In genomic region chr11:97041022-97041899, GRCm38 (mm10) we compare ENCODE assay signal across 8 mouse cellular contexts. TPM values are rescaled to one million over a fixed set of nuclear protein-coding genes. Genes with fewer than 3 reads are reported as not detected.
DNase-seq lines count a peak whose midpoint lies in the region; ATAC-seq and TF ChIP-seq lines count a peak whose summit lies in the region.

Lrrc46 (minus strand) TSS chr11:97041407.
Mrpl10 (plus strand) TSS chr11:97041560.

- peak; percentile 96 for DNase-seq in G1E (ENCODE audit: low spot score)
- DNase-seq in cerebellum, adult 11-12 months, result peak; percentile 87
- DNase-seq in heart, postnatal 25 days (ENCODE audit: low spot score), result peak; percentile 69
- DNase-seq in layer of hippocampus, adult 11-12 months (ENCODE audit: low spot score), result peak; percentile 84
- peak; percentile 83 to 88 for DNase-seq in lung, adult 18-20 months

- H3K4me1 ChIP-seq in G1E (ENCODE audit: insufficient read depth, low read depth, low read length), result peaks cover 33% of the 10 kb centered on the region
- peaks cover 21% of the 10 kb centered on the region for H3K4me1 ChIP-seq in forebrain, embryonic 15.5 days
- H3K4me1 ChIP-seq in neural tube, embryonic 14.5 days (ENCODE audit: control insufficient read depth, insufficient read depth, low read length), result peaks cover 8% of the 10 kb centered on the region; the same call in 1 of the 2 replicates
- peaks cover 2% of the 10 kb centered on the region; the same call in 1 of the 2 replicates for H3K4me1 ChIP-seq in testis, adult 2 months (ENCODE audit: control insufficient read depth, insufficient read depth, low read length)

- H3K4me3 ChIP-seq in G1E (ENCODE audit: low read depth, low read length), result peak within 1 kb of the TSS; percentile 84
- peak within 1 kb of the TSS; percentile 84 for H3K4me3 ChIP-seq in forebrain, embryonic 15.5 days
- peak within 1 kb of the TSS; percentile 62 for H3K4me3 ChIP-seq in neural tube, embryonic 14.5 days (ENCODE audit: low read depth, low read length)
- peak within 1 kb of the TSS; percentile 99 for H3K4me3 ChIP-seq in testis, adult 2 months (ENCODE audit: control insufficient read depth, low read depth, low read length)

- H3K4me2 ChIP-seq in forebrain, embryonic 15.5 days (replicated peaks), result peak within 1 kb of the TSS; percentile 81
- peak within 1 kb of the TSS; percentile 82 for H3K4me2 ChIP-seq in neural tube, embryonic 14.5 days (ENCODE audit: low read depth, low read length)

- H3K9me3 ChIP-seq in G1E (replicated peaks), result no peaks in the 10 kb centered on the region
- H3K9me3 ChIP-seq in forebrain, embryonic 15.5 days, result no peaks in the 10 kb centered on the region
- no peaks in the 10 kb centered on the region for H3K9me3 ChIP-seq in neural tube, embryonic 14.5 days (ENCODE audit: control insufficient read depth, low read length)

- intact Hi-C loops in heart, postnatal 25 days (cut with DNase I), result no loop called here

- peak within 1 kb of the TSS; percentile 78 for H3K27ac ChIP-seq in forebrain, embryonic 15.5 days (replicated peaks)
- peak within 1 kb of the TSS; percentile 55; the same call in 1 of the 2 replicates for H3K27ac ChIP-seq in neural tube, embryonic 14.5 days (ENCODE audit: low read depth, low read length)
- peak within 1 kb of the TSS; percentile 100 for H3K27ac ChIP-seq in testis, adult 2 months (ENCODE audit: control insufficient read depth, insufficient read depth, low read depth, low read length)

- ATAC-seq in G1E (ENCODE audit: extremely low read depth, insufficient number of reproducible peaks, low FRiP score, poor library complexity, severe bottlenecking), result peak; percentile 78
- ATAC-seq in forebrain, embryonic 15.5 days (replicated peaks), result peak; percentile 95
- peak; percentile 88 for ATAC-seq in neural tube, embryonic 14.5 days (ENCODE audit: low read depth)

- peak within 1 kb of the TSS; percentile 89 for H3K9ac ChIP-seq in forebrain, embryonic 15.5 days (replicated peaks)
- H3K9ac ChIP-seq in neural tube, embryonic 14.5 days (replicated peaks; ENCODE audit: low read depth, low read length), result peak within 1 kb of the TSS; percentile 81

- TF ChIP-seq POLR2A in testis, adult 2 months (IDR thresholded peaks at IDR 0.05; ENCODE audit: control insufficient read depth, low read depth, low read length), result peak; percentile 82

- H3K27me3 ChIP-seq in G1E (ENCODE audit: insufficient read depth, low read length), result peaks cover 7% of the 10 kb centered on the region; the same call in 1 of the 2 replicates
- H3K27me3 ChIP-seq in forebrain, embryonic 15.5 days, result no peaks in the 10 kb centered on the region
- H3K27me3 ChIP-seq in neural tube, embryonic 14.5 days (ENCODE audit: control insufficient read depth, insufficient read depth, low read length), result no peaks in the 10 kb centered on the region
- no peaks in the 10 kb centered on the region for H3K27me3 ChIP-seq in testis, adult 2 months (ENCODE audit: control insufficient read depth, insufficient read depth, low read length)

- WGBS in forebrain, embryonic 15.5 days, result under 1% methylated on average over 48 of the region's 48 CpGs
- under 1% methylated on average over 46 of the region's 48 CpGs for WGBS in neural tube, embryonic 14.5 days

- TF ChIP-seq CTCF in G1E (IDR thresholded peaks at IDR 0.05; ENCODE audit: low read depth, low read length), result no peak
- no peak for TF ChIP-seq CTCF in testis, adult 2 months (IDR thresholded peaks at IDR 0.05; ENCODE audit: control insufficient read depth, insufficient read depth, insufficient replicate concordance, low read depth, low read length)

- peaks cover 38% of the 10 kb centered on the region for H3K36me3 ChIP-seq in G1E (replicated peaks)
- no peaks in the 10 kb centered on the region for H3K36me3 ChIP-seq in forebrain, embryonic 15.5 days
- no peaks in the 10 kb centered on the region; the same call in 1 of the 2 replicates for H3K36me3 ChIP-seq in neural tube, embryonic 14.5 days (ENCODE audit: control insufficient read depth, insufficient read depth, low read length)
- peaks cover 2% of the 10 kb centered on the region for H3K36me3 ChIP-seq in testis, adult 2 months (ENCODE audit: control insufficient read depth, insufficient read depth, low read length)

RNA-seq across cellular contexts. Expression of gene Lrrc46, which starts in this region (rescaled TPM):
- 0.60 TPM in 1 of 2 replicates, not detected in the other for total RNA-seq in G1E (2014; fragmentation: Nextera tagmentation)
- total RNA-seq in G1E (2017), result 0.44 and 0.52 TPM in 2 replicates
- polyA plus RNA-seq in G1E (2012), result 0.07 and 0.20 TPM in 2 replicates
- 2.9 and 4.6 TPM in 2 replicates for polyA plus RNA-seq in forebrain, embryonic 15.5 days (2015; fragmentation: Nextera tagmentation; extraction: Ambion mirVana)
- under 1 TPM in 1 of 2 experiments, not detected in 1; 0.50 TPM for total RNA-seq in heart, postnatal 25 days (2021)
- 2.2 and 2.4 TPM in 2 replicates for polyA plus RNA-seq in neural tube, embryonic 14.5 days (2014; fragmentation: Nextera tagmentation; extraction: Ambion mirVana)
- 795 and 824 TPM in 2 replicates for polyA plus RNA-seq in testis, adult 2 months (2012; rRNA removed)

RNA-seq across cellular contexts. Expression of gene Mrpl10, which starts in this region (rescaled TPM):
- 34.2 and 37.8 TPM in 2 replicates for total RNA-seq in G1E (2014; fragmentation: Nextera tagmentation)
- 36.2 and 36.5 TPM in 2 replicates for total RNA-seq in G1E (2017)
- 69.8 and 71.4 TPM in 2 replicates for polyA plus RNA-seq in G1E (2012)
- 57.0 and 58.4 TPM in 2 replicates for polyA plus RNA-seq in forebrain, embryonic 15.5 days (2015; fragmentation: Nextera tagmentation; extraction: Ambion mirVana)
- total RNA-seq in heart, postnatal 25 days (2021), result 10 to 100 TPM; 81.0 to 85.2 TPM
- 60.8 and 63.5 TPM in 2 replicates for polyA plus RNA-seq in neural tube, embryonic 14.5 days (2014; fragmentation: Nextera tagmentation; extraction: Ambion mirVana)
- polyA plus RNA-seq in testis, adult 2 months (2012; rRNA removed), result 41.7 and 47.6 TPM in 2 replicates

Comparison
In these comparisons a context has a peak if more than half of its experiments do, and no peak if none do; other contexts are left out.
1. Peak in every context shown above with its lines: DNase-seq, ATAC-seq, H3K4me3 ChIP-seq and H3K27ac ChIP-seq.
2. RNA of gene Lrrc46 (polyA plus RNA-seq): 795 to 824 TPM in testis, adult 2 months; 2.9 to 4.6 TPM in forebrain, embryonic 15.5 days, 2.2 to 2.4 TPM in neural tube, embryonic 14.5 days and 0.07 to 0.20 TPM in G1E; every median in the first group is over 100 times any median in the second.